Mouse (Mus musculus) limb, embryonic 12.5 days (tissue): ENCODE results near the gene Oas2. TPM values are rescaled to one million over a fixed set of nuclear protein-coding genes. Genes with fewer than 3 reads are reported as not detected.

Source experiments
- ATAC-seq: fragments of 200-750 bp; cut with Nextera tagmentation; 2 replicates; pipeline ENCODE4 v1.8.0; 2017; ENCODE audit warnings: low read depth, moderate TSS enrichment; ENCODE audit not compliant: insufficient number of reproducible peaks, insufficient read depth, low FRiP score, low TSS enrichment
- H3K27ac ChIP-seq: fragments of 300-500 bp; sonication (generic); 2 replicates; pipeline ENCODE4 v1.5.1; 2016; ENCODE audit warnings: mild to moderate bottlenecking, moderate library complexity
- H3K27me3 ChIP-seq: fragments of 300-500 bp; sonication (generic); 2 replicates; pipeline ENCODE4 v1.6.1; 2016; ENCODE audit warnings: mild to moderate bottlenecking, moderate library complexity
- H3K36me3 ChIP-seq: fragments of 300-500 bp; sonication (generic); 2 replicates; pipeline ENCODE4 v1.6.1; 2016; ENCODE audit warnings: mild to moderate bottlenecking, moderate library complexity
- H3K4me1 ChIP-seq: fragments of 300-500 bp; sonication (generic); replicated peaks from 2 replicates; pipeline ENCODE4 v1.6.1; 2016
- H3K4me2 ChIP-seq: fragments of 300-500 bp; sonication (generic); 2 replicates; pipeline ENCODE4 v1.6.1; 2016; ENCODE audit warnings: mild to moderate bottlenecking, moderate library complexity
- H3K4me3 ChIP-seq: fragments of 300-500 bp; sonication (generic); replicated peaks from 2 replicates; pipeline ENCODE4 v1.5.1; 2016; ENCODE audit warnings: mild to moderate bottlenecking
- H3K9ac ChIP-seq: fragments of 300-500 bp; sonication (generic); replicated peaks from 2 replicates; pipeline ENCODE4 v1.6.1; 2016; ENCODE audit warnings: mild to moderate bottlenecking, moderate library complexity
- H3K9me3 ChIP-seq: fragments of 300-500 bp; sonication (generic); 2 replicates; pipeline ENCODE4 v1.6.1; 2016; ENCODE audit warnings: mild to moderate bottlenecking, moderate library complexity
- WGBS: fragments of 180-500 bp; shearing (Covaris S2); methylation state at CpG from one replicate; pipeline ENCODE4 v1.1.7; 2016; 5-methylcytosine and 5-hydroxymethylcytosine counted together
- polyA plus RNA-seq: library from polyadenylated mRNA; unstranded; fragments of >200 nt; fragmentation: Nextera tagmentation; extraction: Ambion mirVana; gene quantifications from 2 replicates; pipeline ENCODE4 v1.2.1, GENCODE M21; 2016

Oas2 gene
- polyA plus RNA-seq, 1 experiment from 2014 or later = 0.19 TPM

GRCm38 (mm10) chr5:120696057-120696743 is 53.5 kb downstream of the Oas2 start:
- ATAC-seq = no peak

DNA sequence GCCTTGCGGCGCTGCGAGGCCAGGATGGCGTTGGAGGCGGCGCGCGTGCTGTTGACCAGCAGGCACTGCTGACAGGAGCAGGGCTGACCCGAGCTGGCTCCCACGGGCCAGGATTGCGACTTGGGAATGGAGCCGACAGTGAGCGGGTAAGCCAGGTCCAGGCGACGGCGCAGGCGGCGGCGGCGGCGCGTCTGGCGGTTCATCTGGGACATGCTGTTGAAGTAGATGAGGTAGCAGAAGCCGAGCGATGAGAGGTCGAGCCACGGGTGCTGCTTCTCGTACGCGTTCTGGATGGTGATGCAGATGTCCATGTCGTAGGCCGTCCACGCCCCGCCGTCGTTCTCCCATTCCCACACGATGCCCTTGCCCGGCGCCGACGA is 55.0 kb downstream of the Oas2 start:
- H3K27ac ChIP-seq = no peak overlapping the region
- H3K4me2 ChIP-seq = peak overlapping the region; percentile 51
- 2% methylated on average over 41 of the region's 41 CpGs for WGBS
- H3K27me3 ChIP-seq = peaks cover 98% of the 10 kb centered on the region
- H3K36me3 ChIP-seq = no peaks in the 10 kb centered on the region; the same call in 1 of the 2 replicates
- H3K9ac ChIP-seq = no peak overlapping the region
- H3K4me3 ChIP-seq = peak overlapping the region; percentile 35
- ATAC-seq = no peak
- H3K9me3 ChIP-seq = no peaks in the 10 kb centered on the region
- H3K4me1 ChIP-seq = peaks cover 44% of the 10 kb centered on the region

More at GRCm38 (mm10) chr5:120696057-120696743, 53.5 kb downstream of the Oas2 start:
- Histone ChIP-seq H3K4me2 (no peak overlapping the region), H3K4me1 (peaks cover 53% of the 10 kb centered on the region), H3K27ac (no peak overlapping the region), H3K9ac (no peak overlapping the region), H3K9me3 (no peaks in the 10 kb centered on the region), H3K36me3 (no peaks in the 10 kb centered on the region; the same call in 1 of the 2 replicates), H3K4me3 (no peak overlapping the region), H3K27me3 (peaks cover 99% of the 10 kb centered on the region)
- WGBS = 73% methylated on average over 16 of the region's 16 CpGs

- Histone ChIP-seq H3K9ac (no peak overlapping the region), H3K27me3 (peaks cover 93% of the 10 kb centered on the region)
Measured at GRCm38 (mm10) chr5:120693931-120694694, 55.5 kb downstream of the Oas2 start.

DNA sequence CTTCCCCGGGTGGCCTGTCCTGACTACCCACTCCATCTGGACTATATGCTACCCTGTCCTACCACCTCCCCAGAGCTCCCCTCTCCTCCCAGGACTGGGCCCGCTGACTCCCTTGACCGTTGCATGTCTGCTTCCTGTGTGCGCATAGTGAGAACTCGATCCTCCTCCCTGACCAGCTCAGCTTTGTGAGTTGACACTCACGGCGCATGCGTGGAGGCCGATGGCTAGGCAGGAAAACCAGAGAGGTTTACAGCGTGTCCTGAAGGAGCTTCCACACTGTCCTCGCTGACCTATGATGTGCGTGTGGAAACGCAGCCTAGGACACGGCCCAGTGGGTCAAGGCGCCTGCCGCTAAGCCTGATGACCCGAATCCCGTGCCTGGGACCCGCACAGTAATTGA is 57.6 kb downstream of the Oas2 start:
- Histone ChIP-seq H3K4me1 (peaks cover 27% of the 10 kb centered on the region), H3K9me3 (no peaks in the 10 kb centered on the region), H3K36me3 (no peaks in the 10 kb centered on the region; the same call in 1 of the 2 replicates), H3K4me3 (no peak overlapping the region), H3K4me2 (no peak overlapping the region), H3K9ac (no peak overlapping the region), H3K27me3 (peaks cover 72% of the 10 kb centered on the region), H3K27ac (no peak overlapping the region)
- no peak for ATAC-seq
- 71% methylated on average over 19 of the region's 19 CpGs for WGBS

More at GRCm38 (mm10) chr5:120693931-120694694, 55.5 kb downstream of the Oas2 start:
- ATAC-seq = no peak
- no peaks in the 10 kb centered on the region; the same call in 1 of the 2 replicates for H3K36me3 ChIP-seq
- H3K4me3 ChIP-seq = peak overlapping the region; percentile 35
- 11% methylated on average over 38 of the region's 38 CpGs for WGBS
- peaks cover 38% of the 10 kb centered on the region for H3K4me1 ChIP-seq
- no peaks in the 10 kb centered on the region for H3K9me3 ChIP-seq
- peak overlapping the region; percentile 51 for H3K4me2 ChIP-seq
- no peak overlapping the region for H3K27ac ChIP-seq

GRCm38 (mm10) chr5:120690417-120690816 is 59.2 kb downstream of the Oas2 start:
- Histone ChIP-seq H3K4me1 (peaks cover 25% of the 10 kb centered on the region), H3K4me2 (no peak overlapping the region), H3K27me3 (peaks cover 71% of the 10 kb centered on the region), H3K9ac (no peak overlapping the region), H3K36me3 (no peaks in the 10 kb centered on the region; the same call in 1 of the 2 replicates), H3K9me3 (no peaks in the 10 kb centered on the region), H3K4me3 (no peak overlapping the region), H3K27ac (no peak overlapping the region)
- no peak for ATAC-seq
- WGBS = 61% methylated on average over 4 of the region's 4 CpGs

GRCm38 (mm10) chr5:120688434-120688833 is 61.2 kb downstream of the Oas2 start:
- peaks cover 71% of the 10 kb centered on the region for H3K27me3 ChIP-seq

DNA sequence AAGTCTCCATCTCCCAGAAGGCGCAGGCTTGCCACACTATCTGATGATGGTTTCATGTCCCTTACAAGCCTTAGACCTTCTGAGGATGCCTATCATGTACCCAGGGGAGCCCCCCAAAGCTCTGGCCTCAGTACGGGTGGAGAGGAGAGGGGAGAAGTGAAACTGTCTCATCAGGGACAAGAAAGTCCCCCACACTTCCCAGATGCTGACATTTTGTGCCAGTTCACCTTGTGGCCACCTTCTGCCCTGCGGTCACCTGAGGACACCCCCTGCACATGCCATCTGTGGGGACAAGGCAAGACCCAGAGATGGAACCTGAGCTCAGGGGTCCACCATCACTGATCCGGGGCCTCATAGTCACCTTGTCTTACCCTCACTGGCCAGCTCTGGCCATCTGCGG is 61.8 kb downstream of the Oas2 start:
- Histone ChIP-seq H3K4me2 (no peak overlapping the region), H3K4me3 (no peak overlapping the region), H3K36me3 (no peaks in the 10 kb centered on the region; the same call in 1 of the 2 replicates), H3K27ac (no peak overlapping the region), H3K4me1 (peaks cover 19% of the 10 kb centered on the region), H3K9ac (no peak overlapping the region), H3K9me3 (no peaks in the 10 kb centered on the region), H3K27me3 (peaks cover 71% of the 10 kb centered on the region)
- no peak for ATAC-seq
- 76% methylated on average over 5 of the region's 5 CpGs for WGBS

More at GRCm38 (mm10) chr5:120688434-120688833, 61.2 kb downstream of the Oas2 start:
- Histone ChIP-seq H3K4me3 (no peak overlapping the region), H3K9me3 (no peaks in the 10 kb centered on the region), H3K4me1 (peaks cover 14% of the 10 kb centered on the region), H3K27ac (no peak overlapping the region), H3K9ac (no peak overlapping the region), H3K4me2 (no peak overlapping the region), H3K36me3 (no peaks in the 10 kb centered on the region; the same call in 1 of the 2 replicates)
- 22% methylated on average over 4 of the region's 4 CpGs for WGBS
- ATAC-seq = no peak

DNA sequence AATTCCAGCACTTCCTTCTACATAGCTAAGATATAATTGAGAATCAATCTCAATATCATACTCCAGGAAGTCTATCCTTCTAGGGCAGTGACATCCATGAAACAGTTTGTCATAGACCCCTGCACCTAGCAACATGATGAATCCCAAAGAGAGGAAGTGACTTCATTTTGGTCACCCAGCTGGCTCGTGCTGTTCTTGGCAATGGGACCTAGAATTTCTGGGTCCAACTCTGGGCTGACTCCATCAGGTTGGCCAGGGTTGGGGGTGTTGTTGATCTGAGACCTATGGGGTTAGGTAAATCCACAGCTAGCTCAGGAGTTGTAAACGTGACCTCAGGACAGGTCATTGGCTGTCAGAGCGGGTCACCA is 62.2 kb downstream of the Oas2 start:
- H3K4me3 ChIP-seq = no peak overlapping the region
- H3K9ac ChIP-seq = no peak overlapping the region
- no peaks in the 10 kb centered on the region for H3K9me3 ChIP-seq
- no peak overlapping the region for H3K4me2 ChIP-seq
- no peak for ATAC-seq
- no peaks in the 10 kb centered on the region; the same call in 1 of the 2 replicates for H3K36me3 ChIP-seq
- H3K27ac ChIP-seq = no peak overlapping the region
- peaks cover 71% of the 10 kb centered on the region for H3K27me3 ChIP-seq
- 81% methylated on average over 3 of the region's 3 CpGs for WGBS
- peaks cover 23% of the 10 kb centered on the region for H3K4me1 ChIP-seq

DNA sequence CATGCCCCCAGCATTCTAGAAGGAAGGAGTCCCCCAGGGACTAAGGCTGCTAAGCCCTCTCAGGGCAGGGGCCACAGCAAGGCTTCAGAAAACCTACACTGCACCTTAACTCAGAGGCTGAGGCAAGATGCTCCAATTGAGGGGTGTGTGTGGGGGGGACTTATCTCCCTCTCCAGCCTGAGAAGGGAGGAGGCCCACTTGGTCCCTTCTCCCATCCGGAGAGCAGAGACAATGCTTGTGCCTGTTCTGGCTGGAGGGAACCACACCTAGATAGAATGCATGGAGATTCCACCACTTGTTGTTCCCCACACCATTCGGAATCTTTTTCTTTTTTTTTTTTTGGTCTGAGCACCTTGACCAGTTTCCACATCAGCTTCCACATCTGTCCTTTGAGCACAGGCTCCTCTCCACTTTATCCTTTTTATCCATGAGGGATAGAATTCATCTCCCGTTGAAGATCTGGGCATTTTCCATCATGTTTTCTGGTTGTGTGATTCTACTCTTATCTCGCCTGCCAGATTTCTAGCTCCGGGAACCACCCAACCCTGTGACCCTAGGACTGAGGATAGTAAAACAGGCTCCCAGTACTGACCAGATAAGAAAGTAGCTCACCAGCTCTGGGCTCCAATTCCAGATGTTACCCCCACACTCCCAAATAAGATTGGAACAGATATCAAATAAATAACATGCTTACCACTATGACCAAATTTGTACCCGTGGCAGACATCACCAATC is 62.7 kb downstream of the Oas2 start:
- Histone ChIP-seq H3K27ac (no peak overlapping the region), H3K4me1 (peaks cover 28% of the 10 kb centered on the region), H3K4me2 (no peak overlapping the region), H3K27me3 (peaks cover 71% of the 10 kb centered on the region), H3K36me3 (no peaks in the 10 kb centered on the region; the same call in 1 of the 2 replicates), H3K4me3 (no peak overlapping the region), H3K9me3 (no peaks in the 10 kb centered on the region), H3K9ac (no peak overlapping the region)
- ATAC-seq = no peak
- WGBS = 78% methylated on average over 6 of the region's 6 CpGs

DNA sequence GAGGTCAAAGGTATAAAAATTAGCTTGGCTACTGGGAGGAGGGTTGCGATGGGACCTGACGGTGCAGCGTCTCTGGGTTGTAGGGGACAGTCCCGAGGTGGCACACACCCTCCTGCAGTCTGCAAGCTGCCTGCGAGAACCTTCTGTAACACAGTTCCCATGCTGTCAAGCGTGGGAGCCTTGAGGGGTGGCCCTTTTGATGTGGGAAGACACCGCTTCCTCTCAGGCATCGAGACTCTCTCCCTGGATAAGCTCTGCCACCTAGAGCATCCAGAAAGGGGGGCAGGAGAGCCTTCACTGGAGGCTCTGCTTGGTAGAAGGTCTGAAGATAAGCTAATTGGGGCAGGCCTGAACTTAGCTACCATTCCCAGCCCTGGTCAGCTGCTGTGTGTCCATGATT is 64.0 kb downstream of the Oas2 start:
- peaks cover 69% of the 10 kb centered on the region for H3K27me3 ChIP-seq
- ATAC-seq = no peak
- no peaks in the 10 kb centered on the region for H3K36me3 ChIP-seq
- H3K9ac ChIP-seq = no peak overlapping the region
- no peak overlapping the region for H3K4me2 ChIP-seq
- H3K27ac ChIP-seq = no peak overlapping the region
- H3K4me3 ChIP-seq = no peak overlapping the region
- H3K9me3 ChIP-seq = no peaks in the 10 kb centered on the region
- H3K4me1 ChIP-seq = peaks cover 31% of the 10 kb centered on the region
- WGBS = 78% methylated on average over 8 of the region's 8 CpGs
